9 mouse cellular contexts compared by ENCODE assay signal in the genomic region with DNA sequence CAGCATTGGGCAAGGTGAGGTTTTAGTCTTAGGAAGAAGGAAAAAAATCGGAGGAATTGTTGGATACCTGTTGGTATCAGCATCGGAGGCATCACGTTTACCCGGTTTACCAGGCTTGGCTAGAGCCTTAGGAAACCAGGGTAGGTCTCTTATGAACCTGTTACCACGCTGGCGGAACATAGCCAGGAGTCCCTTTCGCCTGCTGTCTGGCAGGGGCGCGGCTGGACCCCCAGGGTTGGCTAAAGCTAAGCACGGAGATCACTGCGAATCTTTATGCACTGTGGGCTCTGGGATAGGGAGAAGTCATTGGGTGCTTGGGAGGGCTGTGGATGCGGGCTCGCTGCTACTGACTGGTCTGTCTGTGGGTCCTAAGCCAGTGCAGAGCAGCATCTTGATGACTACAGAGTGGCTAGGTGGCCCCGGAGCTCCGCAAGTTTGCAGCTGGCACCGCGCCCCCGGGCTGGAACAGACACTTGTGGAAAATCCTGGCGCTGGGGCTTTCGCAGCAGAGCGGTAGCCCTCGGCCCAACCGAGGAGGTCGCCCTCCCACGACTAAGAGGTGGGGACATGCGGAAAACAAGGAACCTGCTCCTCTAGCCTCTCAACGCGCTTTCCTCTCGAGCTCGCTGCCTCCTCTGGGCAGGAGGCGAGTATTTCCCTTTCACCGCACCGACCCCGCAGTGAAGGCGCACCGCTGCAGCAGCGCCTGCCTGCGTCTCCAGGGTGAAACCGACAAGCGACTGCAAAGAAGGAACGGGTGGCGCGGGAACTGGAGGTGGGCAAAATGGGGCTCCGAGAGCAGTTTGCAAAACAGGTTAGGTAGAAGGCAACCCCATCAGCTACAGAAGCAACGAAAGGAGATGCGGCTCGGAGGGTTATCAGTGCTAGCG. TPM values are rescaled to one million over a fixed set of nuclear protein-coding genes. Genes with fewer than 3 reads are reported as not detected.
DNase-seq lines count a peak whose midpoint lies in the region; ATAC-seq lines count a peak whose summit lies in the region.
"Had no signal": no experiment of that assay in that cellular context is flagged by ENCODE, and none has a peak within 500 bp of the region (broad histone marks: within the 10 kb centered on the region; RNA-seq: fewer than 3 reads in every experiment).

No protein-coding gene starts in this region.

- H3K36me3 ChIP-seq in heart, embryonic 13.5 days: no peaks in the 10 kb centered on the region
- no peaks in the 10 kb centered on the region for H3K36me3 ChIP-seq in neural tube, embryonic 13.5 days

- peaks cover 79% of the 10 kb centered on the region for H3K27me3 ChIP-seq in heart, embryonic 13.5 days (replicated peaks)
- H3K27me3 ChIP-seq in neural tube, embryonic 13.5 days: peaks cover 16% of the 10 kb centered on the region; the same call in 1 of the 2 replicates

- no peaks in the 10 kb centered on the region for H3K9me3 ChIP-seq in heart, embryonic 13.5 days
- no peaks in the 10 kb centered on the region for H3K9me3 ChIP-seq in neural tube, embryonic 13.5 days

- under 1% methylated on average over 48 of the region's 48 CpGs for WGBS in heart, embryonic 13.5 days
- WGBS in neural tube, embryonic 13.5 days: under 1% methylated on average over 48 of the region's 48 CpGs

- no peak overlapping the region for H3K27ac ChIP-seq in heart, embryonic 13.5 days (replicated peaks)
- H3K27ac ChIP-seq in neural tube, embryonic 13.5 days (replicated peaks): peak overlapping the region; percentile 82

- no peak for ATAC-seq in heart, embryonic 13.5 days (ENCODE audit: extremely low read depth, insufficient number of reproducible peaks, low FRiP score, low TSS enrichment)
- peak; percentile 57 for ATAC-seq in neural tube, embryonic 13.5 days (ENCODE audit: low read depth)
- ATAC-seq: Patski had no signal

- H3K4me2 ChIP-seq in heart, embryonic 13.5 days: peak overlapping the region; percentile 96
- peak overlapping the region; percentile 95 for H3K4me2 ChIP-seq in neural tube, embryonic 13.5 days

- H3K4me3 ChIP-seq in heart, embryonic 13.5 days: peak overlapping the region; percentile 63
- H3K4me3 ChIP-seq in neural tube, embryonic 13.5 days: peak overlapping the region; percentile 60

- H3K9ac ChIP-seq in heart, embryonic 13.5 days: peak overlapping the region; percentile 75
- peak overlapping the region; percentile 76 for H3K9ac ChIP-seq in neural tube, embryonic 13.5 days

- H3K4me1 ChIP-seq in heart, embryonic 13.5 days: peaks cover 16% of the 10 kb centered on the region
- H3K4me1 ChIP-seq in neural tube, embryonic 13.5 days (replicated peaks): peaks cover 31% of the 10 kb centered on the region

- peak; percentile 42 for DNase-seq in layer of hippocampus, adult 11-12 months (ENCODE audit: low spot score)
- DNase-seq in layer of hippocampus, adult 9-10 months (ENCODE audit: low spot score): no peak
- peak; percentile 70 to 72 for DNase-seq in cerebellum, postnatal 36 days
- DNase-seq in left cerebral cortex, adult 8-10 months (ENCODE audit: low spot score in 2 of 2): peak; percentile 33 to 53
- no peak for DNase-seq in c-Kit-positive CD71-positive TER-119-positive erythroid progenitor cells, embryonic 14.5 days (ENCODE audit: low spot score)
- DNase-seq in spleen, postnatal 10 days (ENCODE audit: low spot score in 2 of 2): no peak

RNA-seq across cellular contexts. Expression of gene Cdh8, which starts 0.9 kb away (rescaled TPM):
- 1.3 and 1.6 TPM in 2 replicates for polyA plus RNA-seq in heart, embryonic 13.5 days (2015; fragmentation: Nextera tagmentation; extraction: Ambion mirVana)
- total RNA-seq in left cerebral cortex, adult 8-10 months (2022): 10 to 100 TPM; 46.1 to 53.2 (median 49.1) TPM
- 30.9 and 37.5 TPM in 2 replicates for polyA plus RNA-seq in neural tube, embryonic 13.5 days (2015; fragmentation: Nextera tagmentation; extraction: Ambion mirVana)
- polyA plus RNA-seq: Patski had no signal

Comparison
In these comparisons a context has a peak if more than half of its experiments do, and no peak if none do; other contexts are left out.
1. DNase-seq: peak in layer of hippocampus, adult 11-12 months (single experiment), cerebellum, postnatal 36 days (2 of 2) and left cerebral cortex, adult 8-10 months (2 of 2); none in layer of hippocampus, adult 9-10 months (single experiment), c-Kit-positive CD71-positive TER-119-positive erythroid progenitor cells, embryonic 14.5 days (single experiment) and spleen, postnatal 10 days (0 of 2).
2. RNA of gene Cdh8, which starts 0.9 kb away (polyA plus RNA-seq): 30.9 to 37.5 TPM in neural tube, embryonic 13.5 days; 1.3 to 1.6 TPM in heart, embryonic 13.5 days; every median in the first group is over 10 times any median in the second.